ENCODE assay signal across 18 mouse cellular contexts in genomic region chr9:63241961-63242360, GRCm38 (mm10).
DNase-seq lines count a peak whose midpoint lies in the region; ATAC-seq lines count a peak whose summit lies in the region.
"Had no signal": no experiment of that assay in that cellular context is flagged by ENCODE, and none has a peak within 500 bp of the region (broad histone marks: within the 10 kb centered on the region; RNA-seq: fewer than 3 reads in every experiment).

No protein-coding gene starts in this region.

- no peak overlapping the region for H3K9ac ChIP-seq in midbrain, embryonic 13.5 days (replicated peaks)
- no peak overlapping the region for H3K9ac ChIP-seq in midbrain, embryonic 14.5 days (replicated peaks; ENCODE audit: low read length)
- H3K9ac ChIP-seq: limb, embryonic 12.5 days; liver, embryonic 14.5 days; stomach, embryonic 15.5 days had no signal

- H3K9me3 ChIP-seq in midbrain, embryonic 13.5 days, result no peaks in the 10 kb centered on the region
- H3K9me3 ChIP-seq in midbrain, embryonic 14.5 days (ENCODE audit: control insufficient read depth, low read length), result no peaks in the 10 kb centered on the region
- H3K9me3 ChIP-seq: limb, embryonic 12.5 days; stomach, embryonic 15.5 days had no signal

- H3K4me3 ChIP-seq in midbrain, embryonic 13.5 days (replicated peaks), result no peak overlapping the region
- no peak overlapping the region for H3K4me3 ChIP-seq in midbrain, embryonic 14.5 days (replicated peaks; ENCODE audit: low read depth, low read length)
- H3K4me3 ChIP-seq: limb, embryonic 12.5 days; stomach, embryonic 15.5 days had no signal

- H3K27me3 ChIP-seq in midbrain, embryonic 13.5 days, result no peaks in the 10 kb centered on the region
- H3K27me3 ChIP-seq in midbrain, embryonic 14.5 days (ENCODE audit: control insufficient read depth, insufficient read depth, low read length), result no peaks in the 10 kb centered on the region
- no peaks in the 10 kb centered on the region for H3K27me3 ChIP-seq in splenic B cell, adult 2 months (ENCODE audit: control insufficient read depth, insufficient read depth, low read length, poor library complexity, severe bottlenecking)
- H3K27me3 ChIP-seq: limb, embryonic 12.5 days; stomach, embryonic 15.5 days had no signal

- H3K4me2 ChIP-seq in midbrain, embryonic 13.5 days (replicated peaks), result no peak overlapping the region
- no peak overlapping the region for H3K4me2 ChIP-seq in midbrain, embryonic 14.5 days (ENCODE audit: low read length)
- H3K4me2 ChIP-seq: heart, embryonic 11.5 days; limb, embryonic 12.5 days; stomach, embryonic 15.5 days had no signal

- DNase-seq in embryo, embryonic 11 days, result peak; percentile 26
- no peak for DNase-seq in embryo, embryonic 10 days (ENCODE audit: low spot score)
- DNase-seq in midbrain, embryonic 14.5 days, result no peak
- peak; percentile 53 for DNase-seq in forelimb bud, embryonic 11.5 days (ENCODE audit: low read depth, low spot score)
- peak; percentile 13 for DNase-seq in splenic B cell, adult 2 months (ENCODE audit: low read depth, low spot score)
- no peak for DNase-seq in adrenal gland, adult 18-20 months (ENCODE audit: low spot score in 2 of 2)
- DNase-seq in right cerebral cortex, postnatal 36 days (ENCODE audit: low spot score in 2 of 2), result no peak
- DNase-seq: adrenal gland, postnatal 14 days; cerebellum, adult 9-11 months; gastrocnemius, postnatal 14 days; heart, postnatal 36 days; lung, postnatal 10 days had no signal

- WGBS in midbrain, embryonic 13.5 days, result 56% methylated on average over 6 of the region's 6 CpGs
- WGBS in midbrain, embryonic 14.5 days, result 66% methylated on average over 6 of the region's 6 CpGs

- ATAC-seq in midbrain, embryonic 13.5 days, result no peak
- no peak for ATAC-seq in midbrain, embryonic 14.5 days (ENCODE audit: low FRiP score, low TSS enrichment)
- ATAC-seq: midbrain, embryonic 16.5 days had no signal

- H3K4me1 ChIP-seq in midbrain, embryonic 13.5 days (replicated peaks), result peaks cover 20% of the 10 kb centered on the region
- peaks cover 11% of the 10 kb centered on the region; the same call in 1 of the 2 replicates for H3K4me1 ChIP-seq in midbrain, embryonic 14.5 days (ENCODE audit: control insufficient read depth, insufficient read depth, low read length)
- H3K4me1 ChIP-seq: stomach, embryonic 15.5 days had no signal

- H3K27ac ChIP-seq in midbrain, embryonic 13.5 days, result 0 out of 2 replicates have a peak overlapping the region, but pooled peaks have one; percentile 7
- no peak overlapping the region for H3K27ac ChIP-seq in midbrain, embryonic 14.5 days (replicated peaks; ENCODE audit: low read depth, low read length)
- H3K27ac ChIP-seq: limb, embryonic 12.5 days; liver, embryonic 14.5 days; stomach, embryonic 15.5 days had no signal

- H3K36me3 ChIP-seq in midbrain, embryonic 13.5 days, result peaks cover 13% of the 10 kb centered on the region; the same call in 1 of the 2 replicates
- H3K36me3 ChIP-seq in midbrain, embryonic 14.5 days (ENCODE audit: control insufficient read depth, insufficient read depth, low read length), result no peaks in the 10 kb centered on the region
- no peaks in the 10 kb centered on the region for H3K36me3 ChIP-seq in splenic B cell, adult 2 months (ENCODE audit: control insufficient read depth, insufficient read depth, low read length, poor library complexity, severe bottlenecking)
- H3K36me3 ChIP-seq: stomach, embryonic 15.5 days had no signal

Comparison
In these comparisons a context has a peak if more than half of its experiments do, and no peak if none do; other contexts are left out.
1. DNase-seq: peak in embryo, embryonic 11 days (single experiment), forelimb bud, embryonic 11.5 days (single experiment) and splenic B cell, adult 2 months (single experiment); none in embryo, embryonic 10 days (single experiment), midbrain, embryonic 14.5 days (single experiment), adrenal gland, adult 18-20 months (0 of 2) and right cerebral cortex, postnatal 36 days (0 of 2).